Mouse (Mus musculus) left cerebral cortex, adult 2 months (tissue): Measurements from ENCODE around the gene Ap1m2. TPM values are rescaled to one million over a fixed set of nuclear protein-coding genes. Genes with fewer than 3 reads are reported as not detected.
A peak's percentile ranks its signal among the peaks of the same experiment; 100 is the strongest.
"Not testable (repeated sequence)": the region's sequence is repeated elsewhere in the genome, so short reads cannot be mapped to it uniquely, and the experiment has no call there.

Experiments
- DNase-seq, 2 experiments: peaks; one replicate each; pipeline ENCODE4 v3.0.0; 2021 to 2022; ENCODE audit warnings: low spot score in 2 of 2, mixed read lengths in 1 of 2; ENCODE audit errors: extremely low spot score in 1 of 2
- H3K27ac ChIP-seq: fragments of 200-600 bp; 2 replicates; pipeline ENCODE4 v1.8.1; 2022
- H3K4me3 ChIP-seq: fragments of 200-600 bp; 2 replicates; pipeline ENCODE4 v1.8.1; 2022
- CTCF ChIP-seq: fragments of 200-600 bp; IDR thresholded peaks from 2 replicates; pipeline ENCODE4 v1.8.1; 2022; ENCODE audit warnings: antibody characterized with exemption, mild to moderate bottlenecking, moderate library complexity
- intact Hi-C: fragments of 180-260 bp; cut with DNase I; formaldehyde crosslinking; loops from one replicate; pipeline ENCODE4 v1.15.1; 2025
- total RNA-seq, 2 experiments: library from RNA; stranded (reverse); gene quantifications; 2 replicates each; pipeline ENCODE4 v1.2.3; 2021

Gene Ap1m2
- total RNA-seq, 2 experiments from 2014 or later = 1.2 to 2.4 TPM

DNA sequence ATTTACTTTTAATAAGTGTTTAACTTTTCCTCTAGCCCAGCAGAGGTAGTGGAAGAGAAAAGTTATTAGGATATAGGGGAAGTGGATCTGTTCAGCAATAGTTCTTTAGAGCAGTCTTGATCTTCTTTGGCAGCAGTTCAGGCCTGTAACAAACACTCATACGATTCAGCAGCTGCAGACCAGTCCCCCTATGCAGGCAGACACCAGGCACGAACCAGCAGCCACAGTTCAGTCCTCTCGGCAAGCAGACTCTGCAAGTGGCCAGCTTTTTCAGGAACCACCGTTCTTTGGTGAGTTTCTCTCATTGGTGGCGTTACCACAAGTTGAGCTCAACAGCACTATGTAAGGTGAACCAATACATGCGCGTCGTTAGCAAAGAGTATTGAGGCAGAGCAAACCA is 24.4 kb upstream of the Ap1m2 start:
- no peak for DNase-seq
- intact Hi-C loops = loop anchor here (5.0 kb wide), 1 partner anchor 84 kb away; no protein-coding TSS in a partner anchor
- no peak for TF ChIP-seq CTCF
- no peak overlapping the region for H3K4me3 ChIP-seq
- H3K27ac ChIP-seq = no peak overlapping the region

DNA sequence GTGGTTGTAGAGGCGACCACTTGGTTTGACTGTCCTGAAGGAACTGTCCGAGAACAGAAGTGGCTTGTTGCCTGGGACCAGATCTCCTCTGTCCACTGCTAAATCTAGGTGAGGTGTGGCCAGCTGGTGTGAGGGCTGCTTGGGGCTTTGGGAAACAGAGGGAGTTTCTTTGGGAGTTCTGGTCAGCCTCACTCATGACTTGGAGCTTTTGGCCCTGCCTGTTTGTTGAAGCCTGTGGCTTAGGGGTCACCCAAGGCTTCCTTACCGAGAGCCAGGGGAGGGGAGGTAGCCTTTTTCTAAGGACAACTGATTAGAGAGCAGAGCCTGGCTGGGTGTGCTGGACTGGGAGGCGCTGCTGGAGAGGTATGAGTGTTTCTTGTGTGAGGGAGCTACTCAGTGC is 23.3 kb upstream of the Ap1m2 start:
- Histone ChIP-seq H3K27ac (no peak overlapping the region), H3K4me3 (no peak overlapping the region)
- no peak for TF ChIP-seq CTCF
- no peak for DNase-seq
- intact Hi-C loops = loop anchor here (5.0 kb wide), 1 partner anchor 83 kb away; no protein-coding TSS in a partner anchor

DNA sequence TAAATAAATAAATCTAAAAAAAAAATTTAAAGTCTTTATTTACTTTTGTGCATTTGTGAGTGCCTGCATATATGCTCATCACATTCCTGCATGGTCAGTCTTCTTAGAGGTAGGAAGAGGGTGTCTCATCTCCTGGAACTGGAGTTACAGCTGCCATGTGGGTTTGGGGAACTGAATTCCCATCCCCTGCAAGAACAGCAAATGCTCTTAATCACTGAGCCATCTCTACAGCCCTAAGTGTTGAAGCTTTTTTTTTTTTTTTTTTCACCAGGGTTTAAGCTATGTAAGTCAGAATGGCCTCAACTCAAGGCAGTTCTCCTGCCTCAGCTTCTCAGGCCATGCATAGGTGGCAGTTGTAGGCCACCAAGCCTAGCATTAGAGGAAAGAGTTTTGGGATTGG is 22.6 kb upstream of the Ap1m2 start:
- no peak for DNase-seq
- no peak; the same call in 1 of the 2 replicates for TF ChIP-seq CTCF
- H3K27ac ChIP-seq = no peak overlapping the region
- intact Hi-C loops = loop anchor here (5.0 kb wide), 1 partner anchor 82 kb away; no protein-coding TSS in a partner anchor
- H3K4me3 ChIP-seq = no peak overlapping the region

DNA sequence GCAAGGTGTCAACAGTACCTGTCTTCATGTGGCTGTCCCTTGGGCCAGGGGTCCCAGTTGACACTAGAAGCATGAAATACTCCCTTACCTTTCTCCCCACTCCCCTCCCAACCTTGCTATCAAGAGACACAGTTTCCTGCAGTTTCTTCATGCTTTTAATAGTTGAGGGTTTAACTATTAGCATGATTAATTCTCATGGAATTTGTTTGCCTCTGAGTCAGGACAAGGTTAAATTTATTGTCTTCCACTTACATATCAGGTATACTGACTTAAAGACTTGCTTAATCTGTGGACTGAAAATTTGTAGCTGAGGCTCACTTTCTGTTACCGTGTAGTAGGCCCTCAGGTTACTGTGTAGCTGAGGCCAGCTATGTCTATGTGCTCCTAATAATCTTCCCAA is 21.4 kb upstream of the Ap1m2 start:
- intact Hi-C loops = no loop called here

DNA sequence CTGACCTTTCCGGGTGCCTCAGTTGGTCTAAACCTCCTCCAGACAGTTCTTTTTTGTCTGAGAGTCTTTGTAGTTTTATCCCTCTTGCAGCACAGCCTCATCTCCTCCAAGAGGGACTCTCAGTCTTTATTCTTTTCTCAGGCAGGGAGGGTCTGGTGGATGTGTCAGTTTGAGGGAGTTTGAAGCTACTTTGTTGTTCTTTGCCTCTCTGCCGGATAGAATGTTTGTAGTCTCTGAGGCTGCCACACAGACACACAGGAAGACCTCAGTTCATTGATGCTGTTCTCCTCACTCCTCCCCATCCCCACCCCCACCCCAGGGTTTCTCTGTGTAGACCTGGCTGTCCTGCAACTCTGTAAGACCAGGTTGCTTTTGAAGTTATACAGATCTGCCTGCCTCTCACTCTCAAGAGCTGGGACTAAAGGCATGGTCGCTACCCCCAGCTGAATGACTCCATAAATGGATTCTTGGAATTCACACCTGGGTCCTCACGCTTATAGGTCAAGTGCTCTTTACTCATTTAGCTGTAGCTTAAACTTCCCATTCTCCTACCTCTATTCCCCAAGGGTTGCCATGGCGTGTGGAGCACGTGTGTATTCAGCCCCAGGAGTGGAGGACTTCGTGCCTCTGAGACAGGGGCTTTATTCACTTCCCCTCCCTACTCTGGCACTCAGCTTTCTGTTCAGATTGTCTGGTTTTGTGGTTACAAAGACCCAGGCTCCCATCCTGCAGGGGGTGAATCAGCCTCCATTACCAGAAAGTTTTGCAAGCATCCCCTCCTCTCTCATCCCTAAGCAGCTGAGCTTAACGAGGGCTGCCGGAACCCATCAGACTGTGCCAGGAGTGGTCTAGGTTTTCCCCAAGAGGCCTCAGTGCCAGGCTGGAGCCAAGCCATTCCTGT is 20.3 kb upstream of the Ap1m2 start:
- no peak overlapping the region for H3K27ac ChIP-seq
- TF ChIP-seq CTCF = no peak
- DNase-seq = no peak
- intact Hi-C loops = no loop called here
- H3K4me3 ChIP-seq = no peak overlapping the region

More for the DNA sequence above, 21.4 kb upstream of the Ap1m2 start:
- Histone ChIP-seq H3K4me3 (no peak overlapping the region), H3K27ac (no peak overlapping the region)
- TF ChIP-seq CTCF = no peak
- DNase-seq = no peak

DNA sequence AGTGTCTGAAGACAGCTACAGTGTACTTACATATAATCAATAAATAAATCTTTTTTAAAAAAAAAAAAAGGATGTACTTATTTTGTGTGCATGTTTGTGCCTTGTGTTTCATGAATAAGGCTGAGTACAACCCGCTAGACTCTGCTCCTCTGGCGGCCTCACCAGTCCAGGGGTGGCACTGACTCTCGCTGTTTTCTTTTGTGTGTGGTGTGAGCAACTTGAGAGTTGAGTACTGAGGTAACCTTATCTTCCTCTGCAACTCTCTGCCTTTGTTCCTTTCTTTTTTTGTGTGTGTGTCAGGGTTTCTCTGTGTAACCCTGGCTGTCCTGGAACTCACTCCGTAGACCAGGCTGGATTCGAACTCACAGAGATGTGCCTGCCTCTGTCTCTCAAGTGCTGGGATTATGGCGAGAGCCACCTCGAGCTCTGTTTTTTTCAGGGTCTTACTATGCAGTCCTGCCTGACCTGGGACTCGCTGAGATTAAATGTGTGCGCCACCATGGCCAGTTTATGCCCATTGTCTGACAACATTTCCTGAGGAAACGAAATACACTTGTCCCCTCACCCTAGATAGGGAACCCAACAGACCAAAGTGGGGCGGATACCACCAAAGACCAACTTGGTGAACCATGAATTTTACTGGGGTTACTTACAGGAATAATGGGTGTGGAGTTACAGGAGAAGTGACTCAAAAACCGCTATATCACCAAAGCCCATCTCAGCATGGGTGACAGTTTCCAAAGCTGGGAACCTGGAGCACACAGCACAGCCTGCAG is 19.4 kb upstream of the Ap1m2 start:
- Histone ChIP-seq H3K27ac (no peak overlapping the region), H3K4me3 (no peak overlapping the region)
- intact Hi-C loops = no loop called here
- no peak for TF ChIP-seq CTCF
- DNase-seq = no peak

DNA sequence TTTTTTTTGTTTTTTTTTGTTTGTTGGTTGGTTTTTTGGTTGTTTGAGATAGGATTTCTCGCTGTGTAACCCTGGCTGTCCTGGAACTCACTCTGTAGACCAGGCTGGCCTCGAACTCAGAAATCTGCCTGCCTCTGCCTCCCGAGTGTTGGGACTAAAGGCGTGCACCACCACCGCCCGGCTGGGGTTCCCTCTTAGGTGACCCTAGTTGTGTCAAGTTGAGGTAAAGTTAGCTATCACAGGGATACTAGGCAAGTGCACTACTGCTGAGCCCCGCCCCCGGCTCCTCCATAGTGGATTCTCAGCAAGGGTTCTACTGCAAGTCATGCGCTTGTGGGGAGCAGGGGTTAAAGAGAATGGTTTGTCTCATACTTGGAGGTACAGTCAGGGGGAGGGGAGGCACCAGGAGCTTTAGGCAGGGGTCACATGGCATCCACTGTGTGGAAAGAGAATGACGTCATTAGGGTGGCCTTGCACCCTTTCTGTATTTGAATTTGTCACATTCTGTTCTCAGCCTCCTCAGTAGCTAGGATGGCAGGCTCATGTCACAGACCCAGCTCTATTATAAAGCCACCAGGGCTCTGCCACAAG is 17.7 kb upstream of the Ap1m2 start:
- no peak overlapping the region for H3K4me3 ChIP-seq
- no peak for TF ChIP-seq CTCF
- H3K27ac ChIP-seq = no peak overlapping the region
- intact Hi-C loops = no loop called here
- DNase-seq = no peak

DNA sequence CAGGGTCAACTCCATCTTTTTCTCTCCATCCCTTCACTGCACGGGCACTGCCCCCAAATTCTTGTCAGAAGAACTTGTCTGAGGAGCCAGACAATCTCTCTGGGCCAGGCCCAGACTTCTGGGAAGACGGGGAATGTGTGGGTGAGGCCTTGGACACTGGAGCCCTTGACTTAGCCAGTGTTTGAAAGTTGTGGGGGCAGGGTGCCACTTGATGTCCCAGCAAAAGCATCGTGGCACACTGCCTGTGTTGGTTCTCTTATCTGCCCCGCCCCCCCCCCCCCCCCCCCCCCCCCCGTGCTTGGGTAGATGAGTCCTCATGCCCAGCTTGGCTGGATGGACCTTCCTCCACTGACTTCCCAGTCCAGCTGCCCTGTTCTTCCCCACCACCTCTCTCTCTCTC is 16.9 kb upstream of the Ap1m2 start:
- intact Hi-C loops = no loop called here
- no peak for TF ChIP-seq CTCF
- H3K4me3 ChIP-seq = no peak overlapping the region
- H3K27ac ChIP-seq = no peak overlapping the region
- DNase-seq = no peak

DNA sequence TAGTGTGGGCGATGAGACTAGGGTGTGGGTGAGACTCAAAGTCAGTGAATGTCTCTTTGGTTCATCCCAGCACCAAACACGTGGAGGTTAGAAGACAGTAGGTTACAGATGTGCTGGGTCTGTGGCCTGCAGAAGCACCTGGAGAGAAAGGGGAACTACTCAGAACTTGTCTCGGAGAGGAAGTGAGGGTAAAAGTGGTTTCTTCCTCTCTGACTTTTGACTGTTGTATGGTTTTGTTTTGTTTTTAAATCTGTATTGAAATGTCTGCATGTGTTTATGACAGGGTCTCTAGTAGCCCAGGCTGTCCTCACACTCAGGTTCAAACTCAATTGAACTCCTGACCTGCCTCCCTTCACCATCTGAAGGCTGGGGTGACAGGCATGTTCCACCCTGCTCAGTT is 15.9 kb upstream of the Ap1m2 start:
- TF ChIP-seq CTCF = no peak
- DNase-seq = no peak
- Histone ChIP-seq H3K4me3 (no peak overlapping the region), H3K27ac (no peak overlapping the region)
- intact Hi-C loops = no loop called here

DNA sequence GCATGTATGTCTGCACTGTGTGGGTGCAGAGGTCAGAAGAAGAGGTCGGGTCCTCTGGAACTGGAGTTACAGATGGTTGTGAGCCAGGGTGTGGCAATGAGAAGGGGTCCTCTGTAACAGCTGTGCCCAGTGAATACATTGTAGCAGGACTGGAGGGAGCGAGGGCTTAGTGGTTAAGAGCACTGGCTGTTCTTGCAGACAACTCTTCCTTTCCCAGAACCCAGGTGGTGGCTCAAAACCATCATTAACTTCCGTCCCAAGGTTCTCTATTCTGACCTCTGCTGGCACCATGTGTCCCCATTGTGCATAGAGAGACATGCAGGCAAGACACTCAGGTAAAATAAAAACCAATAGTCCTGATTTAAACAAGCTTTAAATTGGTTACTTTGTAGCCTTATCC is 15.4 kb upstream of the Ap1m2 start:
- TF ChIP-seq CTCF = no peak
- intact Hi-C loops = no loop called here
- Histone ChIP-seq H3K27ac (no peak overlapping the region), H3K4me3 (no peak overlapping the region)
- DNase-seq = no peak

DNA sequence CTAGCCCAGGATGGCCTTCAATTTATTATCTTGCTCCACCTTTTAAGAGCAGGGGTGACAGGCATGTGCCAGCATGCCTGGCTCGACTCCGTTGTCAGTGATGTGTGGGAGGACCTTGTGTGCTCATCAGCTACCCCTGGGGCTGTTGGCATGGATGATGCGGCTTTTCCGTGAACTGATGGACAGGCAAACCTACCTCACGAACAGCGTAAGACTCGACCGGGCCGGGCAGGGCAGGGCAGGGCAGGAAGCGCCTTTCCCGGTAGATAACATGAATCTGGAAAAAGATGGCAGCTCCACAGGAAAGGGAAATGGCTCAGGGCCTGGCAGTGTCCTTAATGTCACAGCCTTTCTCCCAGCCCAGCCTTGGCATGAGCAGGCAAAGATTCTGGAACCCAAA is 12.1 kb upstream of the Ap1m2 start:
- no peak overlapping the region for H3K27ac ChIP-seq
- no peak overlapping the region for H3K4me3 ChIP-seq
- no peak for DNase-seq
- no peak for TF ChIP-seq CTCF
- intact Hi-C loops = no loop called here

DNA sequence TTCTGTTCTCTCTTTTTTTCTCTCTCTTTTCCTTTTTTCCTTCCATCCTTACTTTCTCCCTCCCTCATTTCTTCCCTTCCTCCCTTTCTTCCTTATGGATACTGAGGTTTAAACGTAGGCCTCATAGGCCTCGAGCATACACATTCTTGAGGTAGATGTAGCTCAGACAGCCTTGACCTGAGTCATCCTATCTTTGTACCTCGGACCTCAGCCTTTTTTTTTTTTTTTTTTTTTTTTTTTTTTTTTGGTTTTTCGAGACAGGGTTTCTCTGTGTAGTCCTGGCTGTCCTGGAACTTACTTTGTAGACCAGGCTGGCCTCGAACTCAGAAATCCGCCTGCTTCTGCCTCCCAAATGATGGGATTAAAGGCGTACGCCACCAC is 10.8 kb upstream of the Ap1m2 start:
- H3K27ac ChIP-seq = peak overlapping the region; percentile 86; the same call in 1 of the 2 replicates
- intact Hi-C loops, DNase-seq: not testable (repeated sequence)
- H3K4me3 ChIP-seq = 0 out of 2 replicates have a peak overlapping the region, but pooled peaks have one; percentile 4
